Mouse (Mus musculus) embryonic facial prominence, embryonic 10.5 days (tissue): ENCODE data around the gene Wdr46. TPM values are rescaled to one million over a fixed set of nuclear protein-coding genes. Genes with fewer than 3 reads are reported as not detected.
"Not testable (repeated sequence)": the region's sequence is repeated elsewhere in the genome, so short reads cannot be mapped to it uniquely, and the experiment has no call there.

Source experiments
- DNase-seq: peaks from one replicate; pipeline ENCODE4 v3.0.0-alpha.2; 2017; ENCODE audit warnings: low spot score
- H3K27ac ChIP-seq: fragments of 300-500 bp; sonication (generic); replicated peaks from 2 replicates; pipeline ENCODE4 v1.5.1; 2016; ENCODE audit warnings: mild to moderate bottlenecking
- H3K27me3 ChIP-seq: fragments of 300-500 bp; sonication (generic); replicated peaks from 2 replicates; pipeline ENCODE4 v1.6.1; 2016; ENCODE audit warnings: low read depth, mild to moderate bottlenecking; ENCODE audit not compliant: poor library complexity, severe bottlenecking
- H3K36me3 ChIP-seq: fragments of 300-500 bp; sonication (generic); replicated peaks from 2 replicates; pipeline ENCODE4 v1.6.1; 2016; ENCODE audit warnings: mild to moderate bottlenecking, moderate library complexity
- H3K4me1 ChIP-seq: fragments of 300-500 bp; sonication (generic); 2 replicates; pipeline ENCODE4 v1.6.1; 2016
- H3K4me3 ChIP-seq: fragments of 300-500 bp; sonication (generic); 2 replicates; pipeline ENCODE4 v1.5.1; 2016; ENCODE audit warnings: mild to moderate bottlenecking, moderate library complexity
- H3K9me3 ChIP-seq: fragments of 300-500 bp; sonication (generic); 2 replicates; pipeline ENCODE4 v1.6.1; 2016; ENCODE audit warnings: mild to moderate bottlenecking
- WGBS: fragments of 180-500 bp; shearing (Covaris S2); methylation state at CpG from one replicate; pipeline ENCODE4 v1.1.7; 2016; 5-methylcytosine and 5-hydroxymethylcytosine counted together
- polyA plus RNA-seq: library from polyadenylated mRNA; unstranded; fragments of >200 nt; fragmentation: Nextera tagmentation; extraction: Ambion mirVana; gene quantifications from 2 replicates; pipeline ENCODE4 v1.2.1, GENCODE M21; 2016

The Wdr46 gene
- polyA plus RNA-seq, 1 experiment from 2014 or later: 62.1 TPM

DNA sequence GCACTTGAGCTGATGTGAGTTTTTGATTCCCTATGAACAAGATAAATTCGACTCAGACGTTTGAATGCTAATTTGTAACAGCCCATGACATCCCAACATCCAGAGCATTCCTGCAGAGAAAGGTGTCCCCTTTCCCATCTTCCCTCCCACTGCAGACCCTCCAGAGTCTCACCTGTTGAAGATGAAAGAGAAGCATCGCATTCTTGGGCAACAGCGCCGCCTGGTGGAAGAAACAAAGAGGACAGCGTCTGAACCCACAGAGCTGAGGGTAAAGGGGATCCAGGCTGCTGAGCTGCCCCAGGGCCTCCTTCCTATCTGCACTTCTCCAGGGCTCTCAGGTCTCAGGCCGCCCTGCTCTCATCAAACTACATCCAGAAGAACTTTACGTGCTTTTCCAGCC lies 41.7 kb downstream of the Wdr46 start:
- H3K36me3 ChIP-seq, H3K27ac ChIP-seq, H3K9me3 ChIP-seq: not testable (repeated sequence)
- H3K27me3 ChIP-seq: peaks cover 38% of the 10 kb centered on the region
- peak overlapping the region; percentile 67 for H3K4me3 ChIP-seq
- WGBS: 13% methylated on average over 8 of the region's 8 CpGs
- peak; percentile 70 for DNase-seq
- H3K4me1 ChIP-seq: peaks cover 38% of the 10 kb centered on the region

DNA sequence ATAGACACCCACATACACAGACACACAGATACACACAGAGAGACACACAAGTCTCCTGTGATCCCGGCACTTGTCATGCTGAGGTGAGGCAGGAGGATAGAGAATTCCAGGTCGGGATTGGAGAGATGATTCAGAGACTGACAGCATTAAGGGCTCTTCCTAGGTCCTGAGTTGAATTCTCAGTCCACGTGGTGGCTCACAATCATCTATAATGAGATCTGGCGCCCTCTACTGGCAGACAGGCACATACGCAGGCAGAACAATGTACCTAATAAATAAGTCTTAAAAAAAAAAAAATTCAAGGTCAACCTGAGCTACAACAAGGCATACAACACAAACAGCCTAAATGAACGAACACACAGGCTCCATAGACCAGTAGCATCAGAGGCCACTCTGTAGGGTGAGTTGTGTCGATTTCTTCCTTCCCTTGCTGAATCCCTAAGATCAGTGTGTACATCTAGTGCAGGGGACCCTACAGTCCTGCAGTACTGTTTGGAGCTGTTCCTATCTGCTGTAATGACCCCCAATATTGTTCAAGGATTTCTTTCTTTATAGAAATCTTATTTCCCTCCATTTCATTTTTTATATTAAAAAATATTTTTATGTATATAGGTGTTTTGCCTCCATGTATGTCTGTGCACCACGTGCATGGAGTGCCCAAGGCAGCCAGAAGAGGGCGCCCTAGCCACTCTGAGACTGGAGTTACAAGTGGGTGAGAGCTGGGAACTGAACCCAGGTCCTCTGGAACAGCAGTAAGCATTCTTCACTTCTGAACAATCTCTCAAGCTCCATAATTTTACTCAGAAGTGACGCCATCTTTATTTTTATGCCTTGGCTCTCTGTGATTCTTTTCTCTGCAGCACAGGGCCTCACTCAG lies 51.6 kb downstream of the Wdr46 start:
- WGBS: 30% methylated on average over 10 of the region's 10 CpGs
- DNase-seq: peak; percentile 64
- Histone ChIP-seq H3K9me3 (no peaks in the 10 kb centered on the region), H3K4me1 (no peaks in the 10 kb centered on the region), H3K36me3 (no peaks in the 10 kb centered on the region), H3K4me3 (no peak overlapping the region), H3K27me3 (peaks cover 16% of the 10 kb centered on the region), H3K27ac (no peak overlapping the region)

DNA sequence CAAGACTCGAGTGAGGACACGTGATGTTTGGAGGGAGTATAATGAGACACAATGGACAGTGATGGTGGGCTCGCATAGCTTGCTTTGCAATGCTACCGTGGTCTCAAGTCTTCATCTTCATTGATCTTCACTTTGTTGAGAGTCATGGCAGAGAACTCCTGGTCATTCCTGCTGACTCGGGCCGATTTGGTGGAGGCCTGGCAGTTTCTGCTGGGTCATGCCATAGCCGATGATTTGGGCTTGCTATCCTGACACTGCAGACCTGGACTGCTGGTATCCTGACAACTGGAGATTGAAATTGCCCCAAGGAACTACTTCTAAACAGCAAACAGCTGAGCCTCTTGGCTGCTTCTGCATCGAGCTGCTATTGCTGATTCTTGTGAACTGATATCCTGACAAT lies 54.5 kb downstream of the Wdr46 start:
- peaks cover 35% of the 10 kb centered on the region for H3K27me3 ChIP-seq
- no peak overlapping the region for H3K4me3 ChIP-seq
- WGBS: 89% methylated on average over 8 of the region's 8 CpGs
- H3K9me3 ChIP-seq: no peaks in the 10 kb centered on the region
- DNase-seq: no peak
- peaks cover 9% of the 10 kb centered on the region for H3K4me1 ChIP-seq
- H3K36me3 ChIP-seq: no peaks in the 10 kb centered on the region
- no peak overlapping the region for H3K27ac ChIP-seq

DNA sequence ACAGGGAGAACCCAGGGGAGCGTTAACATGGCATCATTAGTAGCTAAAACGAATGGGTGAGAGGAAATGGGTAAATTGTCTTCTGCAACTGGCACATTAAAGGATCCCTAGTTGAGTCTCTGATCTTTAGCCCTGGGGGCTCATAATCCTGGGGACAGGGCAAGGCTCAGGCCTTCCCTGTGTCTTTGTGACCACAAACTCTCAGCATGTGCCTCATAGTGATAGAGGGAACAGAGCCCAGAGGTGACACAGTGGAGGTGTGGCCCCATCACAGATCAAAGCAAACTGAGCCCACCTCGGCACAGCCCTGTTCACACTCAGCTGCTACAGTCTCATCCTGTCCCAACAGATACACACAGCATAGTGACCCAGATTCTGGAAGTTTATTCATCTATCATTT lies 55.2 kb downstream of the Wdr46 start:
- Histone ChIP-seq H3K9me3 (no peaks in the 10 kb centered on the region), H3K36me3 (no peaks in the 10 kb centered on the region), H3K4me1 (peaks cover 13% of the 10 kb centered on the region), H3K4me3 (no peak overlapping the region), H3K27ac (no peak overlapping the region), H3K27me3 (peaks cover 40% of the 10 kb centered on the region)
- WGBS: 69% methylated on average over 3 of the region's 3 CpGs
- DNase-seq: no peak

DNA sequence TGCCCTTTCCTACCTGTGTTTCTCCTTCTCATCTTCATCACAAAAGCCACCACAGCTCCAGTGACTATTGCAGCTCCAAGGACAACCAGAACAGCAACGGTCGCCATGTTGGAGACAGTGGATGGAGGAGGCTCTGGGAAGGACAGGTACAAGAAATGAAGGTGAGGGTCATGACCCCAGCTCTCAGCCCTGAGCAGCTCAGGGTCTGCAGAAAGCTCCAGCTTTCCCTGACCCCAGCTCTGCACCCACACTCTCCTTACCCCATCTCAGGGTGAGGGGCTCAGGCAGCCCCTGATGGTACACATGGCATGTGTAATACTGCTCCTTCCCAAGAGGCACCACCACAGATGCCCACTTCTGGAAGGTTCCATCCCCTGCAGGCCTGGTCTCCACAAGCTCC lies 56.6 kb downstream of the Wdr46 start:
- DNase-seq, H3K9me3 ChIP-seq, H3K4me3 ChIP-seq, H3K27ac ChIP-seq, H3K36me3 ChIP-seq: not testable (repeated sequence)
- Histone ChIP-seq H3K27me3 (peaks cover 54% of the 10 kb centered on the region), H3K4me1 (peaks cover 13% of the 10 kb centered on the region)
- 89% methylated on average over 2 of the region's 2 CpGs for WGBS

DNA sequence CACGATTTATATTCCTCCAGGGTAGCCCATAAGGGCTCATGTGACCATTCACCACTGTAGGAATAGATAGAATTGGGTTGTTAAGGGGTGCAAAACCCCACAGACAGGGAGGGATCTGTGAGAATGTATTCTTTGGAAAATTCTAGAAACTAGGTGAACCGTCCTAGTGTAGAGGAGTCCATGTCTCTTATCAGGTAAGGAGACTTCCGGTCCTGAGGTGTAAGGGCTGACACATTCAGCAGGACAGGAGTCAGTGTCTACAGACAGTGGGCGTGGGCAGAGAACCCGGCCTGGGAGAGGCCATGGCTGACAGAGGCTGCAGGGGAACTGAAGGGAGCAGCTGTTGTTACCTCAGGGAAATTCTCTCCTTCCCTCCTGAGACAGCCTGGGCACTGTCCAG lies 58.2 kb downstream of the Wdr46 start:
- not testable (repeated sequence) for H3K4me3 ChIP-seq, H3K36me3 ChIP-seq, H3K9me3 ChIP-seq, H3K27ac ChIP-seq, DNase-seq
- Histone ChIP-seq H3K27me3 (peaks cover 61% of the 10 kb centered on the region), H3K4me1 (peaks cover 13% of the 10 kb centered on the region)
- 52% methylated on average over 5 of the region's 5 CpGs for WGBS

Other genes starting within 250 kb of the Wdr46 start
- 28.0 and 28.5 TPM in 2 replicates for gene March2, start 222.0 kb upstream of the Wdr46 start, polyA plus RNA-seq
- 342 and 347 TPM in 2 replicates for gene Rab11b, start 180.1 kb upstream of the Wdr46 start, polyA plus RNA-seq
- 33.4 and 39.0 TPM in 2 replicates for gene Angptl4, start 158.8 kb upstream of the Wdr46 start, polyA plus RNA-seq
- 25.4 and 29.5 TPM in 2 replicates for gene Kank3, start 130.1 kb upstream of the Wdr46 start, polyA plus RNA-seq
- gene Rps28, start 116.1 kb upstream of the Wdr46 start, polyA plus RNA-seq: 866 and 898 TPM in 2 replicates
- 469 and 477 TPM in 2 replicates for gene Ndufa7, start 116.1 kb upstream of the Wdr46 start, polyA plus RNA-seq
- 97.8 and 98.9 TPM in 2 replicates for gene Cd320, start 97.6 kb upstream of the Wdr46 start, polyA plus RNA-seq
- not detected in 2 replicates for gene Gm7029, start 66.8 kb upstream of the Wdr46 start, polyA plus RNA-seq
- gene Kifc1, start 50.0 kb upstream of the Wdr46 start, polyA plus RNA-seq: 7.0 and 8.5 TPM in 2 replicates
- gene Platr17, start 35.5 kb upstream of the Wdr46 start, polyA plus RNA-seq: 0.27 and 0.45 TPM in 2 replicates
- gene Daxx, start 31.2 kb upstream of the Wdr46 start, polyA plus RNA-seq: 80.0 and 84.9 TPM in 2 replicates
- gene Tapbp, start 24.8 kb upstream of the Wdr46 start, polyA plus RNA-seq: 9.9 and 11.8 TPM in 2 replicates
- 19.6 and 21.1 TPM in 2 replicates for gene Zbtb22, start 24.8 kb upstream of the Wdr46 start, polyA plus RNA-seq
- gene Rgl2, start 11.1 kb upstream of the Wdr46 start, polyA plus RNA-seq: 40.2 and 41.0 TPM in 2 replicates
- 233 and 235 TPM in 2 replicates for gene Pfdn6, start 317 bp upstream of the Wdr46 start, polyA plus RNA-seq
- 3.6 and 4.5 TPM in 2 replicates for gene B3galt4, start 10.8 kb downstream of the Wdr46 start, polyA plus RNA-seq
- gene Vps52, start 15.2 kb downstream of the Wdr46 start, polyA plus RNA-seq: 48.2 and 51.5 TPM in 2 replicates
- gene Rps18, start 15.3 kb downstream of the Wdr46 start, polyA plus RNA-seq: 1,569 and 1,593 TPM in 2 replicates
- 8.4 and 13.4 TPM in 2 replicates for gene H2-K1, start 59.7 kb downstream of the Wdr46 start, polyA plus RNA-seq
- gene Ring1, start 84.0 kb downstream of the Wdr46 start, polyA plus RNA-seq: 11.0 and 11.6 TPM in 2 replicates
- gene H2-Ke6, start 87.4 kb downstream of the Wdr46 start, polyA plus RNA-seq: 41.4 and 44.8 TPM in 2 replicates
- gene Slc39a7, start 91.0 kb downstream of the Wdr46 start, polyA plus RNA-seq: 167 and 177 TPM in 2 replicates
- gene Rxrb, start 91.2 kb downstream of the Wdr46 start, polyA plus RNA-seq: 44.7 and 47.9 TPM in 2 replicates
- 1.0 and 1.2 TPM in 2 replicates for gene Col11a2, start 98.8 kb downstream of the Wdr46 start, polyA plus RNA-seq
- gene H2-Oa, start 151.7 kb downstream of the Wdr46 start, polyA plus RNA-seq: 0.31 and 0.69 TPM in 2 replicates
- 4.2 and 4.8 TPM in 2 replicates for gene H2-DMa, start 178.9 kb downstream of the Wdr46 start, polyA plus RNA-seq
- gene Brd2, start 182.0 kb downstream of the Wdr46 start, polyA plus RNA-seq: 141 and 144 TPM in 2 replicates
- gene H2-DMb2, start 202.6 kb downstream of the Wdr46 start, polyA plus RNA-seq: 0.17 and 0.28 TPM in 2 replicates
- gene H2-DMb1, start 212.4 kb downstream of the Wdr46 start, polyA plus RNA-seq: 0.52 and 0.55 TPM in 2 replicates
- gene Tap1, start 246.9 kb downstream of the Wdr46 start, polyA plus RNA-seq: 2.8 and 2.9 TPM in 2 replicates
- gene Psmb9, start 247.1 kb downstream of the Wdr46 start, polyA plus RNA-seq: 0.57 and 0.93 TPM in 2 replicates